Mouse (Mus musculus): ENCODE data around the gene Myoz2.
A peak's percentile ranks its signal among the peaks of the same experiment; 100 is the strongest.

Myoz2 gene

DNA sequence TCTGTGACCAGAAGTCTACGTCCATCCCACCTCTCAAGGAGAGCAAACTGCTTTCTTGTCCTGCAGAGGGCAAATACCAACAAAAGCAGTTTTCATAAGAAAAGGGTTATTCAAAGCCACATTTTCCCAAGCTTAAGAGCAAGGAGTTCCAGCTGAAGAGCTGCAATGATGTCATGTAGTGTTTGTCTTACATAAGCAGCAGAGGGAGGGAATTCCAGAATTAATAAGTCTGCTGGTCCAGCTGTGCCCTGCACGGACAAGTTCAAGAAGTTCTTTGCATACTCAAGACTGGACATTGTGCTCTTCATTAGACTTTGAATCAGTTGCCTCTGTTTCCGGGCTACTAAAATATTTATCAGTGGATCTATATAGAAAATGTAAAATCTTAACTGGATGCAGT lies 33.8 kb downstream of the Myoz2 start:
- DNase-seq, result no peak

DNA sequence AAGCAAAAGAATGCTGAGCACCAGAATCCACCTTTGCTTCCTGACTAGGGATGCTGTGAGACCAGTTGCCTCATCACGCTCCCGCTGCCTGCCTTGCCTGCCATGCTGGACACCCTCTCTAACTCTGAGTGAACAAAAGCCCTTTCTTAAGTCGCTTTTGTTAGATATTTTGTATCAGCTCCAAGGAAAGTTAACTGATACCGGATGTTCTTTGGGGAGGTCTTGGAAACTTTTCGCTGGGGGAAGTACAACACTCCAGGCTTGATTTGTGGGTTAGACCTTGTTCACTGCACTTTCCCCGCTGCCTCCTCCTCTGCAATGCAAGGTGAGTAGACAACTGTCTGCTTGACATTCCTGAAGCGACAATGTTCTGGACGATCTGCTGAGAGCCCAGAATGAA lies 36.3 kb downstream of the Myoz2 start:
- no peak for DNase-seq

DNA sequence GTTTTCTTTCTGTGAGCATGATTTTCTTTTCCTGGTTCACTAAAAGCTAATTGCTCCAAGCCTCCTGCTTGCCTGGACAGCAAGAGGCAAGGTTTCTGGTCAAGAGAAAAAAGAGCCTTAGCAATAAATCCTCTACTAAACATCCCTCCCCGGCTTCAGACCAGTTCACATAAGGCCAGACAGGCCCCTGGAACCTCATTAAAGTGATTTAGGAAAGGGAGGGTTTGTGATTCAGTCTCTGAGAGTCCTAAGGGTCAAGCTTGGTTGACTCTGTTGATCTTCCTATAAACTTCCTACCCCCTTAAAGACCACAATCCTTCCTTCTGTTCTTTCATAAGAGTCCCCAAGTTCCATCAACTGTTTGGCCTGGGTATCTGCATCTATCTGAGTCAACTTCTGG lies 37.8 kb downstream of the Myoz2 start:
- no peak for DNase-seq

DNA sequence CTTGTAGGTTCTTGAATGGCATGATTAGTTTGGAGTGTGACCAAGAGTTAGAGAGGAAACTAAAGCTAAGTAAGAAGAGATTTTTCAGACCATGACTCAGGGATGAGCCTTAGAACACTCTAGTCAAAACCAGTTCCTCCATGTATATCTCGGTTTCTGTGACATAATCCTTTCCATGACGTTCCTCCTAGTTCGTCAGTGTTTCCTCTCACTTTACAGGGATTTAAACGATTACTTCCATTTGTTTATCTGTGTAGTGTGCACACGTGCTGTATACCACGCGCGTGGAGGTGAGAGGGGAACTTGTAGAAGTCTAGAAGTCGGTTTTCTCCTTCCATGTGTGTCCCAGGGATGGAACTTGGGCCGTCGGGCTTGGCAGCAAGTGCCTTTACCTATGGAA lies 47.9 kb downstream of the Myoz2 start:
- no peak for DNase-seq

DNA sequence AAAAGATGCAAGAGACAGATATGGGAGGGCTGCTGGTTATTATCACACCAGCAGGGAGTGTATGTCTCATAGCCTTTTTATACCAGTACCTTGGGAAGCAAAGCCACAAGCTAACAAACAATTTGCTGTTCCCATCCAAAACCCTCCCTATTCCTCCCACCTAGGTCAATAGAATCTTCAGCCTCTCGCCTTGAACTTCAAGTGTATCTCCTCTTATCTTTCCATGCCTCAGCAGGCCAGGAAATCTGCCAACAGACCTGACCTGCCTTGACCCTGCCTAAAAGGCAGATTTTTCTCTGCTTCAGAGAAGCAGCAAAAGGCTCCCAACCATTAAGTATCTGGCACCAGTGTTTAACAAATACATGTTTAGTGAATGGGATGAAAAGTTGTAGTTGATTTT lies 48.4 kb downstream of the Myoz2 start:
- DNase-seq, result peak in 1 of 2 experiments; percentile 24

DNA sequence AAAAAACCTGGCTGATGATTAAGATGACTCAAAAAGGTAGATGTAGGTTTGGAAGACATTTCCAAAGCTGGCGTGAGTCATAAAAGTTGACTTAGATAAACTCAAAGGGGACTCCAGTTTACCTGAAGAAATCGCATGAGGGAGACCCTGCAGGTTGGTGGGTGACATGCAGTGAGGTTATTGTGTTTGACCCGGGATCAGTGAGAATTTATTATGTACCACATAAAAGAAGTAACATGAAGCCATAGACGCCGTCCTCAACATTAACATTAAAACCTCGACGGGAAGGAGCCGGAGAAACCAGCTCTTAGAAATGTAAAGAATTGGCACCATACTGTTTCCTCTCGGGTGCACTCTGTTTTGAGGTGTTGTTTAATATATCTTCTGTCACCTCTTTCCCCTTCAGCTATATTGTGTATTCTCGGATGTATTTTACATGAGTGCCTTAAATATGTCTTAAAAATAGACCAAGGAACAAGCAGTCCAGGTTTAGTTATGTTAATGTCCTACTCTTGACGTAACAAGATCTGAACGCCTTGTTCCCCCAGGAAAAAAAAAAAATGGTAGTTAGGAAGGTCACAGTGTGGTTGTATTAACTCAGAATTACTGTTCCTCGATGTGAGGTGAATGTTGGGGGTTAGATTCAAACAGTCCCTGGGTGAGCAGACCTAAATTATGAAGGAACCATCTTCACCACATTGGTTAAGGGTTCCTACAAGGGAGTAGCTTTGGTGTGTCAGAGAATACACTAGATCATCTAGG lies 49.5 kb downstream of the Myoz2 start:
- DNase-seq, result no peak

DNA sequence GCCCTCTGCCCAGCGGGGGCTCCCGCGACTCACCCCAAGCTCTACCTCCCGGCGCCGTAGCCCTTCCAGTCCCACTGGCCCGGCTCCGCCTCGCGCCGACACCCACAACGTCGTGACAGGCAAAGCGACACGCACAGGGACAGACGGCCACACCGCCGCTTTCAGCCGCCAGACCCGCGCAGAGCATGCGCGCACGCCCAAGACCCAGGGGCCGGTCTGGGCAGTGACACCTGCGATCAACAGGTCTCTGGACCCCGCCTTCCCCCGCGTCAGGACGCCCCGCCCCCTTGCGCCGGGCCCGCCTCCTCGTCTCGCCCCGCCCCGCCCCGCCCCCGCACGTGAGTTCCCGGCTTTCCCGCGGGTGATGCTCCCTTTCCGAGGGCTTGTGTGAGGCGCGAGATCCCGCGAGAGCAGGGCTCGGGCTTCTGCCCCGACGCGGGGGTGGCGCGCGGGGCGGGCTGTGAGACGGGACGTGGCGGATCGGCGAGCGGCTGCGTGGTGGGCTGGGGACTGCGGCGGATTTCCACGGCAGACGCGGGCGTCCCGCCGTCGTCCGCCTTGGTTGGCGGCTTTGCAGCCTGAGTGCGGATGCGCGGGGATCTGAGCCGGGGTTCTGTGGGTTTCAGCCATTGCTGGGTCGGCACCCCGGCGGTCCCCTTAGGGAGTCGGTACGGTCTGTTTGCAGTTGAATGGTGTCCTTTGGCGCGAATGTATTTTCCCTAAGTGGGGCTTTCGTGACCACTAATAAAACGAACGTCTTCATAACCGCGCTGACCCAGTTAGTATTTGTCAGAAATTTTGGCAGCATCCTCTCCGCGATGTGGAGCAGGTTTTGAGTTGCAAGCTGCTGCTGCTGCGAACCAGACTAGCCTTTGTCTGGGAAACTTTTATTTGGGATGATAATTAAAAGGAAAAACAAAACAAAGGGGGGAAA lies 50.3 kb downstream of the Myoz2 start, which contains the start of gene Usp53:
Gene Usp53 (minus strand): TSS at position 262 of the 934 bp plus-strand sequence.
- DNase-seq, result peak; percentile 91 to 95

DNA sequence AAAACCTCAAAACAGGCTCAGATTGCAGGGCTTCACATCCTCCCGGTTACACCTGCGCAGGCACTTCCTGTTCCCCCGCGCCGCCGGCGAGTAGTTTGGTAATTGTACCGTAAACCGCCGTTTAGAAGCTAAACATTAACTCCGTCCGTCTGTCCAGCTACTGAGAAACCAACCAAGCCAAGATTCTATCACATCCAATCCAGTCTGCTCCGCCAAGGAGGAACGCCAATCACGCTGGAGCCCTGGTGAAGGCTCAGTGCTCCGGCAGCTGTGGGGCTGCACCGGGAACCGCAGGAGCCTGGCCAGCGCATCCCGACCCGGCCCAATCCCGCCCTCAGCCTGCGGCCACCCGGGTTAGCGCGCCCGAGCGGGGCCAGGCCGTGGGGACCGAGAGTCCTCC lies 51.0 kb downstream of the Myoz2 start:
- DNase-seq, result peak; percentile 66 to 73

DNA sequence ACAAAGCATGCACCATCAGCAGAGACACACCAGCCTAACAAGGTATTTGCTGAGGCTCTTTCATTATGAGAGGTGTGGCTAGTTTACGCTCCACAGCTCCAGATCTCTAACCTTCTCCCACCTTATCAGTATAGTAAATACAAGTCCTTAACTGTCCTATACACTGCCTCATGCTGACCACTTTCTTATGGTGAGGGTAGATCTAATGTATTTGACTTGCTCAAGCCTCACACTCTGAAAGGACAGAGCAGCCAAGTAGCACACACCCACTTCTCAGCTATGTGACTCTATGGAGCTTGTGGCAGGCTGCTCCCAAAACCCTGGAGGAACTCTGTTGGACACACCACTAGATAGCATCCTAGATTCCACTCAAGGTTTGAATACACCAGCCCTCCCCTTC lies 58.9 kb downstream of the Myoz2 start:
- no peak for DNase-seq

DNA sequence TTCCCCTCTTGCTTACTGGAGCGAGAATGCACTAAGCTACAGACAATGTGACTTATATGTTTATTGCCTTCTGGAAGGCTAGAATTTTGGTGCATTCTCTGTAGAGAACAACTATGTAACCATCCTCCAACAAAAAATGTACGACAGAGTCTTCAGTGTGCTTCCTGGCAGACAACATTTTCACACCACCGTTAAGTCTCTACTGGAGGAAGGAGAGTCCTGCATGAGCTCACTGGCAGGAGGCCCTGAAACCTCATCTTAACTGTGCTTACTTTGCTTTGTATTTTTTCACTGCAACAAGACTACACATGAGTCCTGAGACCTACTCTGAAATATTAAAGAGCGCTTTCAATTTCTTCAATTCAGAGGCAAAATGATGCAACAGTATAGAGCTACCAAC lies 59.5 kb downstream of the Myoz2 start:
- no peak for DNase-seq

DNA sequence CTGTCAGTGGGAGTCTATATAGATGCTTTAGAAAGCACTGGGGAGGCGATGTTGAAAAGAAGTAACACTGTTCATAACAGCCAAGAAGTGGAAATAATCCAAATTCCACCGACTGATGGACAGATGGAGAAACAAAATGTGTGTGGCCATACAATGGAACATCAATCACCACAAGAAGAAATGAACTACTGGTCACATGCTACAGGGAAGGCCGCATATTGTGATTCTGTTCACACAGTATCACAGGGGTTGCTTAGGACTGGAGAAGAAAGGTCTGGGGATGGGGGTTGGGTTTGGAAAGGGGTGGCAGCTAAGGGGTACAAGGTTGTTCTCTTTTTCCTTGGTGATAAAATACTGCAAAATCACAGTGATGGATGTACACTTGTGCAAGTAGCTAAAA lies 60.0 kb downstream of the Myoz2 start:
- DNase-seq, result no peak

DNA sequence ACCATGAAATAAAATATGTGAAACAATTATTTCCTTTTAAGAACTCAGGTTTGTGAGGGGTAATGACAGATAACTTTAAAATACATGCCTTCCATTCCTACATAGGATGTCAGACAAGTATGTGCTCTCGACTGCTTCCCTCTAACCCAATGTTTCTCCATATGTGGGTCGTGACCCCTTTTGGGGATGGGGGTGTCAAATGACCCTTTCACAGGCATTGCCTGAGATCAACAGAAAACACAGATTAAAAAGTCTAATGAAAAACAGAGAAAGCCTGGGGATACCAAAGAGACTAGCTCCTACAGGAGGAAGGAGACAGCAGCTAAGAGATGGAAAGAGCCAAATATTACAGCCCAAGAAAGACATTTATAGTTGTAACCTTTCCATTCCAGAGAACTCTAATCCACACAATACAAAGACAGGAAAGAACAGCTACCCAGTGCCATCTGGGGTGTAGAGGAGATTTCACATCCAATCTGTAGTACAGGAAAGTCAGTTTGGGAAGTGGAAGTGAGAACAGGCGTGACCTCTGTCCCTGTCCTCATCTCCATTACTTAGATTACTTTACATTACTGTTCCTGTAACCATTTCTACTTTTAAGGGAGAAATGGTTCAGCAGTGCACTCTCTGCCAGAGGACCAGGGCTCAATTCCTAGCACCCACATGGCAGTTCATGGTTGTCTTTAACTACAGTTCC lies 62.5 kb downstream of the Myoz2 start:
- no peak for DNase-seq

DNA sequence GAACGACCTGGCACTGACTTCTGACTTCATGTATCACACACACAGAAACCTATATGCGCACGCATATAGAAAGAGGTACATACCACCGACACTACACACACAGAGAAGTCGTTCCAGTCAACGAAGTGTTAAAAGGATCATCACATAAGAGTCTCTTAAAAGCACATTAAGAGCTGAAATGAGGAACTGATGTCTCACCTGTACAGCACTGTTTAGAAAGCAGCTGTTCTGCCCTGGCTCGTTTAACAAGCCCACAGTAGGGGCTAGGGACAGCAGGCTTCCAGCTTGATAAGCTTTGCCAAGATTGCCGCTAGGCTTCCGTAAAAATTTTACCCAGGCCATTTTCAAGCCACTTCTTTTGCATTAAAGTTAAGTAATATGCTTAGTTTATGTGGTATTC lies 66.4 kb downstream of the Myoz2 start:
- DNase-seq, result no peak

DNA sequence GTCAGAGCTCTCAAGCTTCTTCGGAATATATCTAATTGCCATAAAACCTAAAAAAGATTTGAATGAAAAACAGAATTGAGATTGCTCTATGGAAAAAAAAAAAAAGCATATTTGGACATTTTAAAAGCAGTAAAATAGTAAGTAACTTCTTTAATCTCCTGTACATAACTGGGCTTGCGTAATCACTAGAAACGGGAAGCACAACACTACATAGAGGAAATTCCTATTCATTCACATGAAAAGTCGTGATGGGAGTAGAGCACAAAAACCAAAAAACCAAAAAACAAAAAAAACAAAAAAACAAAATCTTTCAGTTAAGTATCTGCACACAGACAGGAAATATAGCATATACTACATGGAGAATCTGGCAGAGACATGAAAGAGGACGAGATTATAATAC lies 70.5 kb downstream of the Myoz2 start:
- no peak for DNase-seq
